Mouse (Mus musculus): ENCODE data around the gene Onecut1. TPM values are rescaled to one million over a fixed set of nuclear protein-coding genes. Genes with fewer than 3 reads are reported as not detected.
A peak's percentile ranks its signal among the peaks of the same experiment; 100 is the strongest.

Gene Onecut1
- polyA plus RNA-seq, 1 experiment from 2014 or later, result 0.13 TPM

GRCm38 (mm10) chr9:74851601-74852000 is 10.1 kb upstream of the Onecut1 start:
- H3K9ac ChIP-seq, result no peak overlapping the region
- no peak overlapping the region for H3K4me3 ChIP-seq (replicated peaks)
- no peaks in the 10 kb centered on the region for H3K9me3 ChIP-seq (replicated peaks)
- peaks cover 25% of the 10 kb centered on the region for H3K4me1 ChIP-seq
- ATAC-seq (replicated peaks; ENCODE audit: low FRiP score), result no peak
- H3K27me3 ChIP-seq, result peaks cover 99% of the 10 kb centered on the region
- H3K27ac ChIP-seq, result no peak overlapping the region
- 3% methylated on average over 5 of the region's 5 CpGs for WGBS
- no peak overlapping the region for H3K4me2 ChIP-seq
- H3K36me3 ChIP-seq, result no peaks in the 10 kb centered on the region

GRCm38 (mm10) chr9:74852361-74852760 is 9.4 kb upstream of the Onecut1 start:
- Histone ChIP-seq H3K4me3 (replicated peaks) (no peak overlapping the region), H3K27ac (no peak overlapping the region), H3K36me3 (no peaks in the 10 kb centered on the region), H3K9me3 (replicated peaks) (no peaks in the 10 kb centered on the region), H3K27me3 (peaks cover 99% of the 10 kb centered on the region), H3K4me2 (no peak overlapping the region), H3K9ac (no peak overlapping the region), H3K4me1 (peaks cover 23% of the 10 kb centered on the region)
- no peak for ATAC-seq (replicated peaks; ENCODE audit: low FRiP score)
- WGBS, result 0% methylated on average over 4 of the region's 4 CpGs

GRCm38 (mm10) chr9:74853191-74854072 is 8.3 kb upstream of the Onecut1 start:
- H3K9ac ChIP-seq, result no peak overlapping the region
- no peak for ATAC-seq (replicated peaks; ENCODE audit: low FRiP score)
- H3K4me2 ChIP-seq, result no peak overlapping the region
- H3K9me3 ChIP-seq (replicated peaks), result no peaks in the 10 kb centered on the region
- H3K36me3 ChIP-seq, result no peaks in the 10 kb centered on the region
- 2% methylated on average over 28 of the region's 28 CpGs for WGBS
- peaks cover 100% of the 10 kb centered on the region for H3K27me3 ChIP-seq
- no peak overlapping the region for H3K4me3 ChIP-seq (replicated peaks)
- H3K27ac ChIP-seq, result no peak overlapping the region
- H3K4me1 ChIP-seq, result peaks cover 20% of the 10 kb centered on the region

- H3K9me3 ChIP-seq (replicated peaks), result no peaks in the 10 kb centered on the region
- H3K9ac ChIP-seq, result no peak overlapping the region
- peak; percentile 43; the same call in 1 of the 2 replicates for ATAC-seq (replicated peaks; ENCODE audit: low FRiP score)
- H3K4me1 ChIP-seq, result peaks cover 13% of the 10 kb centered on the region
- no peaks in the 10 kb centered on the region for H3K36me3 ChIP-seq
- no peak overlapping the region for H3K4me2 ChIP-seq
- peaks cover 100% of the 10 kb centered on the region for H3K27me3 ChIP-seq
- 1% methylated on average over 24 of the region's 25 CpGs for WGBS
- no peak overlapping the region for H3K27ac ChIP-seq
- H3K4me3 ChIP-seq (replicated peaks), result no peak overlapping the region
These were observed 7.6 kb upstream of the Onecut1 start for GRCm38 (mm10) chr9:74854073-74854591.

GRCm38 (mm10) chr9:74855446-74855845 is 6.3 kb upstream of the Onecut1 start:
- Histone ChIP-seq H3K9me3 (replicated peaks) (no peaks in the 10 kb centered on the region), H3K4me2 (no peak overlapping the region), H3K4me1 (peaks cover 7% of the 10 kb centered on the region; the same call in 1 of the 2 replicates), H3K4me3 (replicated peaks) (no peak overlapping the region), H3K9ac (no peak overlapping the region), H3K27me3 (peaks cover 100% of the 10 kb centered on the region), H3K36me3 (no peaks in the 10 kb centered on the region), H3K27ac (no peak overlapping the region)
- ATAC-seq (replicated peaks; ENCODE audit: low FRiP score), result no peak
- WGBS, result 7% methylated on average over 4 of the region's 4 CpGs

- H3K27ac ChIP-seq, result no peak overlapping the region
- H3K4me2 ChIP-seq, result no peak overlapping the region
- H3K9me3 ChIP-seq (replicated peaks), result no peaks in the 10 kb centered on the region
- no peak overlapping the region for H3K4me3 ChIP-seq (replicated peaks)
- ATAC-seq (replicated peaks; ENCODE audit: low FRiP score), result no peak
- under 1% methylated on average over 28 of the region's 28 CpGs for WGBS
- H3K27me3 ChIP-seq, result peaks cover 100% of the 10 kb centered on the region
- H3K36me3 ChIP-seq, result no peaks in the 10 kb centered on the region
- no peak overlapping the region for H3K9ac ChIP-seq
- peaks cover 14% of the 10 kb centered on the region for H3K4me1 ChIP-seq
These were observed 4.9 kb upstream of the Onecut1 start for GRCm38 (mm10) chr9:74856578-74857507.

- no peak for ATAC-seq (replicated peaks; ENCODE audit: low FRiP score)
- Histone ChIP-seq H3K36me3 (no peaks in the 10 kb centered on the region), H3K27me3 (peaks cover 100% of the 10 kb centered on the region), H3K4me1 (peaks cover 21% of the 10 kb centered on the region), H3K9me3 (replicated peaks) (no peaks in the 10 kb centered on the region), H3K27ac (no peak overlapping the region), H3K4me2 (no peak overlapping the region), H3K4me3 (replicated peaks) (no peak overlapping the region), H3K9ac (no peak overlapping the region)
- WGBS, result 1% methylated on average over 7 of the region's 7 CpGs
These were observed 4.2 kb upstream of the Onecut1 start for GRCm38 (mm10) chr9:74857508-74857840.

- Histone ChIP-seq H3K9me3 (replicated peaks) (no peaks in the 10 kb centered on the region), H3K36me3 (no peaks in the 10 kb centered on the region), H3K27ac (no peak overlapping the region), H3K9ac (no peak overlapping the region), H3K27me3 (peaks cover 100% of the 10 kb centered on the region), H3K4me1 (peaks cover 27% of the 10 kb centered on the region), H3K4me3 (replicated peaks) (no peak overlapping the region), H3K4me2 (no peak overlapping the region)
- 2% methylated on average over 5 of the region's 5 CpGs for WGBS
- ATAC-seq (replicated peaks; ENCODE audit: low FRiP score), result no peak
These were observed 3.6 kb upstream of the Onecut1 start for GRCm38 (mm10) chr9:74858111-74858510.

- H3K27ac ChIP-seq, result no peak overlapping the region
- H3K4me1 ChIP-seq, result peaks cover 44% of the 10 kb centered on the region
- H3K4me2 ChIP-seq, result peak overlapping the region; percentile 98; the same call in 1 of the 2 replicates
- no peaks in the 10 kb centered on the region for H3K9me3 ChIP-seq (replicated peaks)
- WGBS, result 5% methylated on average over 18 of the region's 18 CpGs
- peaks cover 100% of the 10 kb centered on the region for H3K27me3 ChIP-seq
- ATAC-seq (replicated peaks; ENCODE audit: low FRiP score), result no peak
- no peaks in the 10 kb centered on the region for H3K36me3 ChIP-seq
- H3K4me3 ChIP-seq (replicated peaks), result 0 out of 2 replicates have a peak overlapping the region, but pooled peaks have one; percentile 49
- no peak overlapping the region for H3K9ac ChIP-seq
These were observed 1.3 kb upstream of the Onecut1 start for GRCm38 (mm10) chr9:74860461-74860860.

- Histone ChIP-seq H3K36me3 (no peaks in the 10 kb centered on the region), H3K9ac (peak overlapping the region; percentile 32), H3K4me1 (peaks cover 58% of the 10 kb centered on the region), H3K27me3 (peaks cover 100% of the 10 kb centered on the region), H3K27ac (no peak overlapping the region), H3K9me3 (replicated peaks) (no peaks in the 10 kb centered on the region), H3K4me3 (replicated peaks) (peak overlapping the region; percentile 49), H3K4me2 (peak overlapping the region; percentile 98)
- WGBS, result under 1% methylated on average over 48 of the region's 48 CpGs
- no peak for ATAC-seq (replicated peaks; ENCODE audit: low FRiP score)
These were observed 517 bp downstream of the Onecut1 start for GRCm38 (mm10) chr9:74862096-74862780.

- Histone ChIP-seq H3K9me3 (replicated peaks) (no peaks in the 10 kb centered on the region), H3K9ac (no peak overlapping the region), H3K36me3 (no peaks in the 10 kb centered on the region), H3K4me1 (peaks cover 63% of the 10 kb centered on the region), H3K4me2 (peak overlapping the region; percentile 98), H3K27ac (no peak overlapping the region), H3K4me3 (replicated peaks) (peak overlapping the region; percentile 49), H3K27me3 (peaks cover 100% of the 10 kb centered on the region)
- 1% methylated on average over 56 of the region's 56 CpGs for WGBS
- no peak for ATAC-seq (replicated peaks; ENCODE audit: low FRiP score)
These were observed 1.3 kb downstream of the Onecut1 start for GRCm38 (mm10) chr9:74862783-74863654.
